Mouse (Mus musculus): ENCODE results near the gene Mpzl3. TPM values are rescaled to one million over a fixed set of nuclear protein-coding genes. Genes with fewer than 3 reads are reported as not detected.
A peak's percentile ranks its signal among the peaks of the same experiment; 100 is the strongest.
"Not testable (repeated sequence)": the region's sequence is repeated elsewhere in the genome, so short reads cannot be mapped to it uniquely, and the experiment has no call there.

The Mpzl3 gene
- polyA plus RNA-seq, 1 experiment: 3.1 TPM

GRCm38 (mm10) chr9:45022800-45023199 is 32.2 kb upstream of the Mpzl3 start:
- Histone ChIP-seq H3K4me3 (ENCODE audit: insufficient read depth, low read length) (no peak overlapping the region), H3K27ac (ENCODE audit: insufficient read depth, low read length) (no peak overlapping the region), H3K4me1 (ENCODE audit: control insufficient read depth, insufficient read depth, low read length) (no peaks in the 10 kb centered on the region)
- no peak for TF ChIP-seq POLR2A (IDR thresholded peaks at IDR 0.05; ENCODE audit: extremely low read depth, insufficient read depth, low read length)
- TF ChIP-seq CTCF (IDR thresholded peaks at IDR 0.05; ENCODE audit: extremely low read depth, insufficient read depth, low read length): peak; percentile 85

- Histone ChIP-seq H3K27ac (ENCODE audit: insufficient read depth, low read length) (no peak overlapping the region), H3K4me3 (ENCODE audit: insufficient read depth, low read length) (no peak overlapping the region), H3K4me1 (ENCODE audit: control insufficient read depth, insufficient read depth, low read length) (no peaks in the 10 kb centered on the region)
- no peak for TF ChIP-seq POLR2A (IDR thresholded peaks at IDR 0.05; ENCODE audit: extremely low read depth, insufficient read depth, low read length)
- TF ChIP-seq CTCF (IDR thresholded peaks at IDR 0.05; ENCODE audit: extremely low read depth, insufficient read depth, low read length): no peak
Observed at GRCm38 (mm10) chr9:45023638-45024037, 31.3 kb upstream of the Mpzl3 start.

GRCm38 (mm10) chr9:45024187-45024586 is 30.8 kb upstream of the Mpzl3 start:
- no peak overlapping the region for H3K27ac ChIP-seq (ENCODE audit: insufficient read depth, low read length)
- H3K4me3 ChIP-seq (ENCODE audit: insufficient read depth, low read length): no peak overlapping the region
- H3K4me1 ChIP-seq (ENCODE audit: control insufficient read depth, insufficient read depth, low read length): no peaks in the 10 kb centered on the region
- no peak for TF ChIP-seq POLR2A (IDR thresholded peaks at IDR 0.05; ENCODE audit: extremely low read depth, insufficient read depth, low read length)
- TF ChIP-seq CTCF (IDR thresholded peaks at IDR 0.05; ENCODE audit: extremely low read depth, insufficient read depth, low read length): no peak

GRCm38 (mm10) chr9:45027376-45027775 is 27.6 kb upstream of the Mpzl3 start:
- Histone ChIP-seq H3K4me3 (ENCODE audit: insufficient read depth, low read length) (no peak overlapping the region), H3K27ac (ENCODE audit: insufficient read depth, low read length) (no peak overlapping the region), H3K4me1 (ENCODE audit: control insufficient read depth, insufficient read depth, low read length) (peaks cover 4% of the 10 kb centered on the region)
- TF ChIP-seq CTCF (IDR thresholded peaks at IDR 0.05; ENCODE audit: extremely low read depth, insufficient read depth, low read length) (no peak), POLR2A (IDR thresholded peaks at IDR 0.05; ENCODE audit: extremely low read depth, insufficient read depth, low read length) (no peak)

- TF ChIP-seq CTCF (IDR thresholded peaks at IDR 0.05; ENCODE audit: extremely low read depth, insufficient read depth, low read length): no peak
- no peak for TF ChIP-seq POLR2A (IDR thresholded peaks at IDR 0.05; ENCODE audit: extremely low read depth, insufficient read depth, low read length)
Observed at GRCm38 (mm10) chr9:45030341-45030740, 24.6 kb upstream of the Mpzl3 start.

GRCm38 (mm10) chr9:45032261-45032660 is 22.7 kb upstream of the Mpzl3 start:
- Histone ChIP-seq H3K4me1 (ENCODE audit: control insufficient read depth, insufficient read depth, low read length) (peaks cover 4% of the 10 kb centered on the region), H3K27ac (ENCODE audit: insufficient read depth, low read length) (no peak overlapping the region), H3K4me3 (ENCODE audit: insufficient read depth, low read length) (no peak overlapping the region)
- no peak for TF ChIP-seq CTCF (IDR thresholded peaks at IDR 0.05; ENCODE audit: extremely low read depth, insufficient read depth, low read length)
- TF ChIP-seq POLR2A (IDR thresholded peaks at IDR 0.05; ENCODE audit: extremely low read depth, insufficient read depth, low read length): no peak

More at GRCm38 (mm10) chr9:45030341-45030740, 24.6 kb upstream of the Mpzl3 start:
- Histone ChIP-seq H3K27ac (ENCODE audit: insufficient read depth, low read length) (no peak overlapping the region), H3K4me1 (ENCODE audit: control insufficient read depth, insufficient read depth, low read length) (peaks cover 4% of the 10 kb centered on the region), H3K4me3 (ENCODE audit: insufficient read depth, low read length) (no peak overlapping the region)

GRCm38 (mm10) chr9:45034526-45034925 is 20.5 kb upstream of the Mpzl3 start:
- Histone ChIP-seq H3K4me3 (ENCODE audit: insufficient read depth, low read length) (no peak overlapping the region), H3K4me1 (ENCODE audit: control insufficient read depth, insufficient read depth, low read length) (peaks cover 4% of the 10 kb centered on the region), H3K27ac (ENCODE audit: insufficient read depth, low read length) (no peak overlapping the region)
- TF ChIP-seq POLR2A (IDR thresholded peaks at IDR 0.05; ENCODE audit: extremely low read depth, insufficient read depth, low read length) (no peak), CTCF (IDR thresholded peaks at IDR 0.05; ENCODE audit: extremely low read depth, insufficient read depth, low read length) (no peak)

- H3K4me3 ChIP-seq (ENCODE audit: insufficient read depth, low read length); H3K27ac ChIP-seq (ENCODE audit: insufficient read depth, low read length); H3K4me1 ChIP-seq (ENCODE audit: control insufficient read depth, insufficient read depth, low read length): not testable (repeated sequence)
Observed at GRCm38 (mm10) chr9:45037803-45038202, 17.2 kb upstream of the Mpzl3 start.

- H3K4me1 ChIP-seq (ENCODE audit: control insufficient read depth, insufficient read depth, low read length): no peaks in the 10 kb centered on the region
- no peak within 1 kb of the TSS for H3K27ac ChIP-seq (ENCODE audit: insufficient read depth, low read length)
- no peak within 1 kb of the TSS for H3K4me3 ChIP-seq (ENCODE audit: insufficient read depth, low read length)
- TF ChIP-seq CTCF (IDR thresholded peaks at IDR 0.05; ENCODE audit: extremely low read depth, insufficient read depth, low read length) (no peak), POLR2A (IDR thresholded peaks at IDR 0.05; ENCODE audit: extremely low read depth, insufficient read depth, low read length) (no peak)
Observed at GRCm38 (mm10) chr9:45039499-45039898, 15.5 kb upstream of the Mpzl3 start, which contains the start of gene Mpzl2. Gene Mpzl2 (plus strand): TSS chr9:45039799.

- no peak overlapping the region for H3K4me3 ChIP-seq (ENCODE audit: insufficient read depth, low read length)
- no peaks in the 10 kb centered on the region for H3K4me1 ChIP-seq (ENCODE audit: control insufficient read depth, insufficient read depth, low read length)
- no peak for TF ChIP-seq POLR2A (IDR thresholded peaks at IDR 0.05; ENCODE audit: extremely low read depth, insufficient read depth, low read length)
- TF ChIP-seq CTCF (IDR thresholded peaks at IDR 0.05; ENCODE audit: extremely low read depth, insufficient read depth, low read length): no peak
- no peak overlapping the region for H3K27ac ChIP-seq (ENCODE audit: insufficient read depth, low read length)
Observed at GRCm38 (mm10) chr9:45040066-45040845, 14.7 kb upstream of the Mpzl3 start.

Measured in cortical plate, adult 2 months (tissue).